Mouse (Mus musculus): ENCODE data around the gene Polg2.

GRCm38 (mm10) chr11:106753314-106753713, 26.0 kb downstream of the Polg2 start:
- no peak for TF ChIP-seq CTCF (conservative IDR thresholded peaks at IDR 0.05; ENCODE audit: low read length)
- no peak for TF ChIP-seq POU5F1 (IDR thresholded peaks at IDR 0.05; ENCODE audit: borderline replicate concordance, low read length)
- TF ChIP-seq NANOG (IDR thresholded peaks at IDR 0.05; ENCODE audit: borderline replicate concordance, low read length), result no peak

Data from E14TG2a.4 (cell line).